Mouse (Mus musculus) embryonic facial prominence, embryonic 15.5 days (tissue): Measurements from ENCODE around the gene Fam129a. TPM values are rescaled to one million over a fixed set of nuclear protein-coding genes. Genes with fewer than 3 reads are reported as not detected.

ENCODE experiments used
- ATAC-seq: fragments of 200-750 bp; cut with Nextera tagmentation; 2 replicates; pipeline ENCODE4 v1.8.0; 2017; ENCODE audit warnings: low read depth, moderate TSS enrichment; ENCODE audit not compliant: insufficient number of reproducible peaks, low FRiP score, low TSS enrichment
- H3K27ac ChIP-seq: fragments of 300-500 bp; sonication (generic); replicated peaks from 2 replicates; pipeline ENCODE4 v1.5.1; 2015; ENCODE audit warnings: mild to moderate bottlenecking, inconsistent platforms
- H3K27me3 ChIP-seq: fragments of 300-500 bp; sonication (generic); 2 replicates; pipeline ENCODE4 v1.6.1; 2015; ENCODE audit warnings: inconsistent platforms
- H3K36me3 ChIP-seq: fragments of 300-500 bp; sonication (generic); 2 replicates; pipeline ENCODE4 v1.6.1; 2015; ENCODE audit warnings: mild to moderate bottlenecking, inconsistent platforms
- H3K4me1 ChIP-seq: fragments of 300-500 bp; sonication (generic); 2 replicates; pipeline ENCODE4 v1.6.1; 2015; ENCODE audit warnings: inconsistent platforms
- H3K4me2 ChIP-seq: fragments of 300-500 bp; sonication (generic); replicated peaks from 2 replicates; pipeline ENCODE4 v1.6.1; 2015; ENCODE audit warnings: mild to moderate bottlenecking, inconsistent platforms
- H3K4me3 ChIP-seq: fragments of 300-500 bp; sonication (generic); replicated peaks from 2 replicates; pipeline ENCODE4 v1.5.1; 2015; ENCODE audit warnings: mild to moderate bottlenecking, inconsistent platforms
- H3K9ac ChIP-seq: fragments of 300-500 bp; sonication (generic); 2 replicates; pipeline ENCODE4 v1.6.1; 2015; ENCODE audit warnings: inconsistent platforms
- H3K9me3 ChIP-seq: fragments of 300-500 bp; sonication (generic); replicated peaks from 2 replicates; pipeline ENCODE4 v1.6.1; 2016; ENCODE audit warnings: inconsistent platforms
- WGBS: fragments of 180-500 bp; shearing (Covaris S2); methylation state at CpG from one replicate; pipeline ENCODE4 v1.1.7; 2015; 5-methylcytosine and 5-hydroxymethylcytosine counted together
- polyA plus RNA-seq: library from polyadenylated mRNA; unstranded; fragments of >200 nt; fragmentation: Nextera tagmentation; extraction: Ambion mirVana; gene quantifications from 2 replicates; pipeline ENCODE4 v1.2.1, GENCODE M21; 2015

Gene Fam129a
- polyA plus RNA-seq, 1 experiment from 2014 or later, result 18.9 TPM

GRCm38 (mm10) chr1:151706397-151706752 is 135.4 kb downstream of the Fam129a start:
- H3K4me3 ChIP-seq, result no peak overlapping the region
- no peaks in the 10 kb centered on the region for H3K9me3 ChIP-seq
- H3K9ac ChIP-seq, result no peak overlapping the region
- no peak overlapping the region for H3K27ac ChIP-seq
- H3K4me2 ChIP-seq, result no peak overlapping the region
- H3K4me1 ChIP-seq, result peaks cover 8% of the 10 kb centered on the region; the same call in 1 of the 2 replicates
- 0 out of 2 replicates have a peak, but pooled peaks cover 3% of the 10 kb centered on the region for H3K27me3 ChIP-seq
- WGBS, result 77% methylated on average over 3 of the region's 3 CpGs
- no peaks in the 10 kb centered on the region for H3K36me3 ChIP-seq
- no peak for ATAC-seq

- H3K9ac ChIP-seq, result no peak overlapping the region
- H3K9me3 ChIP-seq, result no peaks in the 10 kb centered on the region
- H3K4me1 ChIP-seq, result peaks cover 8% of the 10 kb centered on the region; the same call in 1 of the 2 replicates
- ATAC-seq, result no peak
- 0 out of 2 replicates have a peak, but pooled peaks cover 3% of the 10 kb centered on the region for H3K27me3 ChIP-seq
- H3K4me3 ChIP-seq, result no peak overlapping the region
- no peak overlapping the region for H3K4me2 ChIP-seq
- 54% methylated on average over 13 of the region's 13 CpGs for WGBS
- H3K27ac ChIP-seq, result no peak overlapping the region
- no peaks in the 10 kb centered on the region for H3K36me3 ChIP-seq
Measured at GRCm38 (mm10) chr1:151708966-151709733, 138.2 kb downstream of the Fam129a start.

- ATAC-seq, result no peak
Measured at GRCm38 (mm10) chr1:151709734-151710022, 138.7 kb downstream of the Fam129a start.

GRCm38 (mm10) chr1:151710424-151711055 is 139.6 kb downstream of the Fam129a start:
- H3K9me3 ChIP-seq, result no peaks in the 10 kb centered on the region
- ATAC-seq, result no peak
- 62% methylated on average over 5 of the region's 5 CpGs for WGBS

More at GRCm38 (mm10) chr1:151709734-151710022, 138.7 kb downstream of the Fam129a start:
- Histone ChIP-seq H3K27ac (no peak overlapping the region), H3K36me3 (no peaks in the 10 kb centered on the region), H3K9ac (no peak overlapping the region), H3K9me3 (no peaks in the 10 kb centered on the region), H3K27me3 (0 out of 2 replicates have a peak, but pooled peaks cover 3% of the 10 kb centered on the region), H3K4me3 (no peak overlapping the region), H3K4me2 (no peak overlapping the region), H3K4me1 (peaks cover 8% of the 10 kb centered on the region; the same call in 1 of the 2 replicates)
- 37% methylated on average over 2 of the region's 2 CpGs for WGBS

GRCm38 (mm10) chr1:151711062-151711461 is 140.1 kb downstream of the Fam129a start:
- no peak overlapping the region for H3K4me2 ChIP-seq
- no peak for ATAC-seq

More at GRCm38 (mm10) chr1:151710424-151711055, 139.6 kb downstream of the Fam129a start:
- peaks cover 8% of the 10 kb centered on the region; the same call in 1 of the 2 replicates for H3K4me1 ChIP-seq
- no peak overlapping the region; the same call in 1 of the 2 replicates for H3K27ac ChIP-seq
- no peak overlapping the region for H3K4me3 ChIP-seq
- H3K9ac ChIP-seq, result no peak overlapping the region
- H3K27me3 ChIP-seq, result no peaks in the 10 kb centered on the region
- H3K36me3 ChIP-seq, result no peaks in the 10 kb centered on the region
- H3K4me2 ChIP-seq, result no peak overlapping the region

GRCm38 (mm10) chr1:151712664-151713063 is 141.7 kb downstream of the Fam129a start:
- H3K27me3 ChIP-seq, result no peaks in the 10 kb centered on the region
- H3K9ac ChIP-seq, result no peak overlapping the region
- no peak overlapping the region for H3K4me2 ChIP-seq
- ATAC-seq, result no peak
- 0 out of 2 replicates have a peak, but pooled peaks cover 3% of the 10 kb centered on the region for H3K36me3 ChIP-seq
- H3K4me3 ChIP-seq, result no peak overlapping the region
- no peak overlapping the region for H3K27ac ChIP-seq
- WGBS, result 49% methylated on average over 5 of the region's 5 CpGs
- H3K9me3 ChIP-seq, result no peaks in the 10 kb centered on the region
- H3K4me1 ChIP-seq, result peaks cover 8% of the 10 kb centered on the region; the same call in 1 of the 2 replicates

More at GRCm38 (mm10) chr1:151711062-151711461, 140.1 kb downstream of the Fam129a start:
- Histone ChIP-seq H3K9ac (no peak overlapping the region), H3K4me3 (no peak overlapping the region), H3K9me3 (no peaks in the 10 kb centered on the region), H3K27me3 (no peaks in the 10 kb centered on the region), H3K4me1 (peaks cover 8% of the 10 kb centered on the region; the same call in 1 of the 2 replicates), H3K27ac (no peak overlapping the region; the same call in 1 of the 2 replicates), H3K36me3 (no peaks in the 10 kb centered on the region)
- 71% methylated on average over 7 of the region's 7 CpGs for WGBS

- Histone ChIP-seq H3K27me3 (no peaks in the 10 kb centered on the region), H3K27ac (no peak overlapping the region), H3K4me1 (peaks cover 8% of the 10 kb centered on the region; the same call in 1 of the 2 replicates), H3K4me2 (no peak overlapping the region), H3K4me3 (no peak overlapping the region), H3K9me3 (no peaks in the 10 kb centered on the region), H3K9ac (no peak overlapping the region), H3K36me3 (0 out of 2 replicates have a peak, but pooled peaks cover 3% of the 10 kb centered on the region)
- ATAC-seq, result no peak
Measured at GRCm38 (mm10) chr1:151713622-151714021, 142.6 kb downstream of the Fam129a start.

GRCm38 (mm10) chr1:151716024-151716710 is 145.2 kb downstream of the Fam129a start:
- Histone ChIP-seq H3K4me2 (no peak overlapping the region), H3K9ac (no peak overlapping the region), H3K36me3 (0 out of 2 replicates have a peak, but pooled peaks cover 3% of the 10 kb centered on the region), H3K27me3 (no peaks in the 10 kb centered on the region), H3K4me1 (no peaks in the 10 kb centered on the region), H3K27ac (no peak overlapping the region), H3K9me3 (no peaks in the 10 kb centered on the region), H3K4me3 (no peak overlapping the region)
- 78% methylated on average over 11 of the region's 11 CpGs for WGBS
- no peak for ATAC-seq

GRCm38 (mm10) chr1:151717624-151718023 is 146.6 kb downstream of the Fam129a start:
- Histone ChIP-seq H3K27ac (no peak overlapping the region), H3K4me3 (no peak overlapping the region), H3K4me2 (no peak overlapping the region), H3K9me3 (no peaks in the 10 kb centered on the region), H3K36me3 (0 out of 2 replicates have a peak, but pooled peaks cover 3% of the 10 kb centered on the region), H3K27me3 (no peaks in the 10 kb centered on the region), H3K9ac (no peak overlapping the region), H3K4me1 (no peaks in the 10 kb centered on the region)
- 83% methylated on average over 5 of the region's 5 CpGs for WGBS
- ATAC-seq, result no peak

GRCm38 (mm10) chr1:151718575-151718974 is 147.6 kb downstream of the Fam129a start:
- Histone ChIP-seq H3K9ac (no peak overlapping the region), H3K36me3 (0 out of 2 replicates have a peak, but pooled peaks cover 3% of the 10 kb centered on the region), H3K4me2 (no peak overlapping the region), H3K4me3 (no peak overlapping the region), H3K27ac (no peak overlapping the region), H3K27me3 (no peaks in the 10 kb centered on the region), H3K9me3 (no peaks in the 10 kb centered on the region), H3K4me1 (no peaks in the 10 kb centered on the region)
- ATAC-seq, result no peak
- 85% methylated on average over 8 of the region's 8 CpGs for WGBS

GRCm38 (mm10) chr1:151719911-151720310 is 148.9 kb downstream of the Fam129a start:
- no peak overlapping the region for H3K4me2 ChIP-seq
- no peaks in the 10 kb centered on the region for H3K9me3 ChIP-seq
- H3K36me3 ChIP-seq, result 0 out of 2 replicates have a peak, but pooled peaks cover 3% of the 10 kb centered on the region
- H3K4me1 ChIP-seq, result no peaks in the 10 kb centered on the region
- H3K4me3 ChIP-seq, result no peak overlapping the region
- ATAC-seq, result no peak
- no peaks in the 10 kb centered on the region for H3K27me3 ChIP-seq
- H3K27ac ChIP-seq, result no peak overlapping the region
- no peak overlapping the region for H3K9ac ChIP-seq
- 82% methylated on average over 5 of the region's 5 CpGs for WGBS
